Mouse (Mus musculus) right cerebral cortex, postnatal 10 days (tissue): Measurements from ENCODE around the gene Cntnap2.

Experiments used
- DNase-seq, 2 experiments: peaks; one replicate each; pipeline ENCODE4 v3.0.0; 2021; ENCODE audit warnings: low spot score in 2 of 2

The Cntnap2 gene

DNA sequence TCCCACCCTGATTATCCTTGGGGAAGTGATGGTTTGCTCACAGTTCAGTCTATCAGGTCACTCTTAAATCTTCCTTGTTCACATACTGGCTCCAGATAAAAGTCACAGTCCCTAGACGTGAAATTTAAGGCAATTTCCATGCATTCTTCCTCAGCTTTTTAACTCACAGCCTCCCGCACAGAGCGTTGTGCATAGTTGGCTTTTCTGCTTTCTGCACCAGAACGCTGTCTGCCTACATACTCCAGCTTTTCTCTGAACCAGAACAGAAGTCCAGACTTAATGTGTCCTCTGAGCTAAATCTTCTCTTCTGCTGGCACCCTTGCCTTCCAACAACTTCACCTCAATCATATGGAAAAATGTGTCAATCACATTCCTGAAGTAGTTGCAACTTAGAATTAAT is 1616.5 kb downstream of the Cntnap2 start:
- peak; percentile 21 to 42 for DNase-seq

DNA sequence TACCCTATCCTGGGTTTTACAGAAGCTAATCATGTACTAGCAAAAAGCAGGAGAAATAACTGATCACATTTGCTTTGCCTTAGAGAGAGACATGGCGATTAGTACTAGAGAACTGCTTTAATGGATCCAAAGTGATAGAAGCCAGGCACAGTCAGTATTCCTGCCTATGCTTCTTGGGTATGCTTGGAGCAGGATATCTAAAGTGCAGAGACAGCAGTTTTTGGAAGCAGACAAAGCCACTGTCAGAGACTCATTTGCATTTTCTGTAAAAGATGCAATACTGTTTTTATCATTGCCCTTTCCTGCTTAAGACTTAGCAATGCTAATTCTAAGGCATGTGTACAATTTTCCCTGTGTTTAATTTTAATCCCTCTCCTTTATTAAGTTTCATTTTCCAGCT is 1637.0 kb downstream of the Cntnap2 start:
- no peak for DNase-seq

DNA sequence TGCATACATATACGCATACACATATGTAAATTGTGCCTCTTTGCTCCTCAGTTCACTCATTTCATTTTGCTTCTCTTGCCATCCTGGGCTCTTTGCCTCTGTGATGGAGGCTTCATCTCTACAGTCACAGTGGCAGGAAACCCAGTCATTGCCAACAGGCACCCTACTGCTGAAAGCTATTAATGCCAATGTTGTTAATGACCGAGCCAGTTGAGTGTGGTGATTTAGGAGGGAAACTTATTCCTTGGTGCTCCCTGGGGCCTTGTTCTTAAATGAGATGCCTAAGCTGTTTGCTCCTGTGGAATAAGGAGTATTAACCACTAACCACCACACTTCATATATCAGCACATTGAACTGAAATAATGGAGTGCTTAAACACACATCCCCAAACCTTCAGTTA is 1640.2 kb downstream of the Cntnap2 start:
- DNase-seq, result no peak

DNA sequence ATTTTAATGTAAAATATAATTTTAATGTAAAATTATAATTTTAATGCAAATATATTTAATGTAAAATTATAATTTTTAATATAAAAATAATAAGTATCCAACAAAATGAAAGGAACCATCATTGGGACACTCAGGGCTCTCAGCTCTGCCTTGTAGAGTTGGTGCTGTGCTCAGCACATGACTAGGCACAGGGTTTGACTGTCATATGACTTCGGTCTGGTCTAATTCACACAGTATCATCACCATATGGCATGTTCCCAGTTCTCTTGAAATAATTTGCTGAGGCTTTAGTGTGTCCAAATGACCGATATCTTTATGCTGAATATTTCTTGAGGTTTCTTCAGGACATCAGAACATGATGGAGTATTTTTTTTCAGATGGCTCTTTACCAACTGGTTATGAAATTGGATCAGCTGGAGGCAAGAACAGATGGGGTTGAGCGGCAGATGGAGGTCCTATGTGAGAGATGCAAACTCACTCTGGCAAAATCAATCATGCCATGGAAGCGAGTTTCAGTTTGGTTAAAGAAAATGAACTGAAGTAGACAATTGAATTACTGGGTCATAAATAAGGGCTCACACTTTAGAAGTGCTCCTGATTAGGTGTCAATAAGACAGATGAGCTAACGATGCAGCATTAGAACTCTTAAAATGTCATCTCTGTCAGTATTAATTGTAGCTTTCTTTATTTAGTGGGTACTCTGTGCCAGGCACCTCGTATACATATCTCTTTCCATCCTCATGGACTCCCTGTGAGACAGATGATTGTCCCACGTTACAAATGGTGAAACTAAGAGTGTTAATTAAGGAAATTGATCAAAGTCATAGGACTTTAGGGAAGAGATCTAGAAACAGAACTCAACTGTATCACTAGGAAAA is 1645.4 kb downstream of the Cntnap2 start:
- DNase-seq, result peak; percentile 57 to 77

DNA sequence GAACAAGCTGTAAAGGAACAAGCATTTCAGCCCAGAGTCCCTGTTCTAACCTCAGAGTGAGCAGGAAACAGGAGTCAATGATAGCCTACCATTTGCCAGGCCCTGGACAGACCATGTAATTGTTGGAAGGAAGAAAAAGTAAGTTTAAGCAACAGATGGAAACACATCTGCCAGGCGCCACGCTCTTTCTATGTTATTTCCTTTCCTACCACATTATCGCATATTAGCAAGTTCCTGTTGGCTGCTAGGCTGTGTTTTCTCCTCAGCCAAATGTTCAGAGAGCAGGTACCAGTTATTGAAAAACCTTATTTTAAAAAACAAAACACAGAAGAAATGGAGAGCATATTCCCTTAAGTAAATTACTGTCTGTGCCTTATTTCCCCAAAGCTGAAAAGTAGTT is 1646.8 kb downstream of the Cntnap2 start:
- DNase-seq, result peak; percentile 32 to 35

DNA sequence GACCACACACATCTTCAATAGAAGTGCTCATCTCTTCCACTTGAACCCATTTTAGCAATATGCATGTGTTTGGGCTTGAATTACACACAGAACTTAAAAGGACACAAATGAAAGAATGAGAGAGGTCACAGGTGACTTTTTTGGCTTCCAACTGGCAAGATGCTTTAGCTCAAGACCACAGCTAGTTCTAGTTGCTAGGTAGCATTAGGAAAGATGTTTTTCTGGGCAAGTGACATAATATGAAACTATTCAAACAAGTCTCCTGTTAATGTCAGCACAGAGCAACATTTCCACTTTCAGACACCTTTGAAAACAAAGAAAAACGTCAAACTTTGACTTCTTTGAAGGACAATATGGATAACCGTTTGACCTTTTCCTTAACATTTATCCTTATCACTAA is 1657.4 kb downstream of the Cntnap2 start:
- DNase-seq, result no peak

DNA sequence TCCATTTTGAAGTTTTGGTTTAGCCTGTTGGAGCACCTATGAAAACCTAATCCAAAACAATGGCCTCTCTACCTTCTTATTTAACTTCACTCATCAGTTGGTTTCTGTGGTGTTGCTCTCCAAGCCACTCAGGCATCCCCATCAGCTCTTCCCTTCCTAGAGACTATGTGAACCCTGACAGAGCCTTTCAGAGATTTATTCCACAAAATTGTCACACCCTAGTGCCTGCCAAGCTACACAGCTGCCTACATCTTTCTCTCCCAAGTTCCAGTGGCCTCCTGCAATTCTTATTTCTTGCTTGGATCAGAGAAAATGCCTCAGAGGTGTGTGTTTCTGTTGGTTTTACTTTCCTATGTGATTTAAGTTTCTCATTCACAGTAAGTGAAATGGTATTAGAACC is 1674.6 kb downstream of the Cntnap2 start:
- DNase-seq, result no peak

DNA sequence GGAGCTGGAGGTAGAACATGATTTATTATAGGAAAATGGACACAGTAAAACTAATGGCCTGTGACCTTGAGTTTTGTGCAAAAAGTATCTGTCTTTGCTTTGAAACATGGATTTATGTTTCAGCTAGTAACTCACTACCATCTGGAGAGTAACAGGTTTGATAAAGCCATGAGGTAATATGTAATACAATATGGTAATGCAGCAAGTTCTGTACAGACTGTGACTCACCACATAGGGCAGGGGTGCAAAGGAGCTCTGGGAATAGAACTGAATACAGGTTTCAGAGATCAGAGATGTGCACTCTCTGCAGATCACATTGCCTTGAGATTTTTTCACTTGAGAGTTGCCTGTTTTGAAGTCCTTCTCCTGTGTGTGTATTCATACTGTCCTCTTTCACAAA is 1689.3 kb downstream of the Cntnap2 start:
- DNase-seq, result no peak

DNA sequence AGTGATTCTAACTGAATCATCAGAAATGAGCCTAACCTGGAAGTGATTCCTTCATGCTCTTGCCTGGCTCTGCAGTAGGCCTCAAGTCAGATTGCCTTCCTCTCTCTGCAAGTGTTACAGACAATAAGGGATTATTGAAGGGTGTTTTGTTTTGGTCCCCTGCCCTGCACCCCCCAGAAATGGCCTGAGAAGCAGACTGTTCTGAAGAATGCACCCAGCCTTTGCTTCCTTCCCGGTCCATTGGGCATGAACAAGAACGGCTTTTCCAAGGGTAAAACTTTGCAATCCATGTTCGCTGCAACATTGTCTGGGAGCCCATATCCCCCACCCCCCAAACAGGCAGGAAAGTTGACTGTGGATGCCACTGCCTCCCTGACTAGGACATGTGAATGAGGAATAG is 1704.3 kb downstream of the Cntnap2 start:
- DNase-seq, result no peak

DNA sequence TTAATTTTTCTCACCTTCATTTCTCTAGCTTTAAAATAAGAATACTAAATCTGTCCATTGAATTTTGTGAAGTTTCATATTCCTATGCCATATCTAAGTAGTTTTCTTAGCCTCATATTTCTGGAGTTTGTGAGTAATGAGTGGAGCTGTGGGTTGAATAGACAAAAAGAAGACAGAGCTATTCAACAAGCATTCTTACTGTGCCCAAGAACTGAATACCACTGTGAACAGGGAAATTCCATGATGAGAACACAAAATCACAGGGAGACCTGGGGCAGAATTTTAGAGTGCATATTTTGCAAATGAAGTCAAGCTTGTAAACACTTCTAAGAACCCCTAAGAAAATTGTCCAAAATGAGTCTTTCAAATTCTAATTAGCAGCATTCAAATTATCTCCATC is 1715.4 kb downstream of the Cntnap2 start:
- DNase-seq, result no peak

DNA sequence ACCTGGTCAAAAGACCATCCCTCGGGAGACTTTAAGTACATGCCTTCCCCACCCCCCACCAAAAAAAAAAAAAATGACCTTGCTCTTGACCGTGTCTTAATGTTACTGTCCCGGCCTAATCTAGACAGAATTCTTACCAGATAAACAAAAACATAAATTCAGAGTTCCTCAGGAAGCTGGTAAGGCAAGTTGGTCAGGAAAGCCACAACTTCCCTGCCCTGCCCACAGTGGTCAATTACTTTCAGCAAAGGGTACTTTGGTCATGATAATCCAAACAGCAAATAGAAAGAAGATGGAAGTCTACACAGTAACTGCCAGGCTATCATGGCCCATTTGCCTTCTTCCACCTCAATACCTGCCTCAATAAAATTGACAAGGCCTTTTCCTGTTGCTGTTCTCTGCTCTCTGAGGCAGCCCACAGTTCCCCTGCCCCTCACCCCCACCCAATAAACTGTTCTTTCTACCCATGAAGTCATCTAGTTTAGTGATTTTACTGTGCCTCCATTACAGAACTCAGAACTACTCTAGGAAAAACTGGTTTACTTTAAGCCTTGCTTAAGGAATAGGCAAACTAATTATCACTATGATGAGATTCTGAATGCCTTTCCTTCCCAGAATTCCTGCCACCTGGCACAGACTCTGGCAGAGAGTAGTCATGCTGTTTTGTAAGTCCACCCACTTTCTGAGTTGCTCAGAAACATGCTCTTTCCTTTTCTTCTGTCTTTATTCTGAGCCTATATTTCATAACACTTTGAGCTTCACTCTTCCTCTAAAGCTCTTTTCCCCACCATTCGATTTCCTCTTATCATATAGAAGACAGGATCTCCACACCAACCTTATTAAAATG is 1743.3 kb downstream of the Cntnap2 start:
- DNase-seq, result peak; percentile 29 to 32

DNA sequence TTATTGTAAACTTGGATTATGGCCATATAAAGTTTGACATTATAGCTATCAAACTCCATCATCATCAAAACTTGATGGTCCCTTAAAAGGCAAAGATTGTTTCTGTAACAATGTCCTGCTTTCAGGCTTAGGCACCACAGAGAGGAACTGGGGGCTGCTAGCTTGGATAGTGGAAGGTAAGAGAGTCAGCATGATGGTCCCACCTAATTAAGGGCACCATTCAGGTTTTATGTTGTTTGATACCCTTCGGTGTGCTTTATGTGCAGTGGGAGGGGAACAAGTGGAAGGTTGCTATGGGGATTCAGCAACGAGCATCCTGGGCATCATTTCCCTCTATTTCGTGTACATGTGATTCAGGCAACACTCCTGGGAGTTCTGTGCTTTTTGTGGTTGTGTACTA is 1797.5 kb downstream of the Cntnap2 start:
- DNase-seq, result no peak

DNA sequence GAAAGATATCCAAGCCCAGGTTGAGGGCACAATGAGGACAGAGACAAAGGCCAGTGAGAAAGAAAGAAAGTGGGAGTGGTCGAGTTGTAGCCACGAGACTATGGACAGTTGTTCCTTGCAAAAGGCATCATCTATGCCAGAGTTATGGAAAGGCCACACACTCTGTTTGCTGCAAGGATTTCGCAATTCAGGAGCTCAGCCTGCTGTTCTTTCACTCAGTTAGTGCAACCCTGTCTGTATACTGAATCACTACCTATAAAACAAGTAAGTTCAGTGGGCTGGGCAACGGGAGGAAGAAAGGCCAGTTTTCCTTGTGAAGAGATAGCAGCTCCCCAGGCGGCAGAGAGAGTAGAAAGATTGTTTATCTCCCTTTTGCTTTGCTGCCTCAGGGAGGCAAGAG is 1801.9 kb downstream of the Cntnap2 start:
- no peak for DNase-seq

DNA sequence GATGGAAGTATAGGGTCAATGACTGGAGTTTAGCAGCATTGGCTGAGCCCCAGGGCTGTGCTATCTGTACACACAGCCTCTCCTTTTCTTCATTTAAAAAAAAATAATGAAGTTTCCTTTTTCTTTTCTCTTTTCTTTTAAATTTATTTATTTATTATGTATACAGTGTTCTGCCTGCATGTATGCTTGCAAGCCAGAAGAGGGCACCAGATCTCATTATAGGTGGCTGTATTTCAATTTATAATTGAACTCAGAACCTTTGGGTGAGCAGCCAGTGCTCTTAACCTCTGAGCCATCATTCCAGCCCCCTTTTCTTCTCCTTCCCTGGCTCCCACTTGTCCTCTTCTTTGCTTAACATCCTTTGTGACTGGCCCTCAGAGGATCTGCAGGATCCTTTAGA is 1807.2 kb downstream of the Cntnap2 start:
- DNase-seq, result no peak

DNA sequence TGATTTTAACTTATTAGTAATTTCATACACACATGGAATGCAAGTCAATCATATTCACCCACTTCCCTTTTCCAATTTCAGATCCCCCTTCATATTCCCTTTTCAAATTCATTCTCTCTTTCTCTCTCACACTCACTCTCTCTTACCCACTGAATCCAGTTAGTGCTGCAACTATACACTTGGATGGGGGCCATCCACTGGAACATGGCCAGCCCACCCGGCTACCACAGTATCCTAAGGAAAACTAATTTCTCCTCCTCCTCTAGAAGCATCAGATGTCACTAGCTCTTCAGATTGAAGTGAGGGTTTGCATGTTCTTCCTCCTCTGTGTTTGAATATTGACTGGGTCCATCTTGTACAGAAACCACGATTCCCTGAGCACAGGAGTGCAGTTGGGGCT is 1827.1 kb downstream of the Cntnap2 start:
- no peak for DNase-seq

DNA sequence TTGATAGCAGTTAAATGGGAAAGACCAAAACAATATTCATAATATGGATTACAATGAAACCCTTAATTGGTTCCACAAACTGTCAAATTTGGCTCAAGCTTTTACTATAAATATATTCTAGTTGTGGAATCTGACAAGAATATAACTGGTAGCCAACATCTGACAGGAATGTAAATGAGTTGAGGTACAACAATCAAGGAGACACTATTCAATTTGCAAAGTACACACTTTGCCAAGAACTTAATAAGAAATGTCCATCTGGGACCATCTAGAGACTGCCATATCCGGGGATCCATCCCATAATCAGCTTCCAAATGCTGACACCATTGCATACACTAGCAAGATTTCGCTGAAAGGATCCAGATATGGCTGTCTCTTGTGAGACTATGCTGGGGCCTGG is 1850.0 kb downstream of the Cntnap2 start:
- no peak for DNase-seq

DNA sequence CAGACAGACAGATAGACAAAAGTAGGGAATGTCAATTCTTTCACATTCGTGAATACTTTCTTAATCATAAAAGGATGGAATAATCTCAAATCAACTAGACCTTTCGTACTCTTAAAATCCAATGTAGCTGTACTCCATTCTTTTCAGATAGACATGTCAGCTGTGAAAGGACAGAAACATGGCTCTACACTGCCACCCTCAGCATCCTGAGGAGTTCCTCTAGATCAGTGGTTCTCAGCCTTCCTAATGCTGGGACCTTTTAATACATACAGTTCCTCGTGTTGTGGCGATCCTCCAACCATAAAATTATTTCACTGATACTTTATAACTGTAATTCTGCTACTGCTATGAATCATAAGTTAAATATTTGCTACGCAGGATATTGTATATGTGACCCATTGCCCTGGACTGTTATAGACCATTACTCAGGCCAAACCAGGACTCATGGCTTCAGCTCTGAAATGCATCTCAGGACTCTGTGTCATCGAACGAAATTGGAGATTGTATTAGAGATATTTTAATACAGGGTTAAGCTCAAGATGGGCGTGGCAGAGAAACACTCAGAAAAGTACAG is 1859.6 kb downstream of the Cntnap2 start:
- DNase-seq, result peak in 1 of 2 experiments; percentile 38

DNA sequence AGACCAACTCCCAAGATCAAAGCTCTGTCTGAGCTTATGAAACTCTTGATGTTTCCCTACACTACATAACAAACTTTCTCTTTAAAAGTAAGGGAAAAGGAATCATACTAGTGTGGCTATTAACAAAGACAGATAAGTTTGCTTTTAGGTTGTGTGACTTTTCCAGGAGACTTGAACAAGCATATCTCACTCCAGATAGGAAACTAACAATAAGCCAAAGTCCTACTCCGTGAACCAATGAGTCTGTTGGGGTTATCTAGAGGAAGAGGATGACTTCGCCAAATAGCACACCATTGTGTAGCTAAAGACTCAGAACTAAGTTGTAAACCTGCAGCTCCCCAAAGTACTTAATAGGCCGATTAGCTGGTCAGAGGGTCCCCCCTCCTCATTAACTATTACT is 1860.8 kb downstream of the Cntnap2 start:
- no peak for DNase-seq

DNA sequence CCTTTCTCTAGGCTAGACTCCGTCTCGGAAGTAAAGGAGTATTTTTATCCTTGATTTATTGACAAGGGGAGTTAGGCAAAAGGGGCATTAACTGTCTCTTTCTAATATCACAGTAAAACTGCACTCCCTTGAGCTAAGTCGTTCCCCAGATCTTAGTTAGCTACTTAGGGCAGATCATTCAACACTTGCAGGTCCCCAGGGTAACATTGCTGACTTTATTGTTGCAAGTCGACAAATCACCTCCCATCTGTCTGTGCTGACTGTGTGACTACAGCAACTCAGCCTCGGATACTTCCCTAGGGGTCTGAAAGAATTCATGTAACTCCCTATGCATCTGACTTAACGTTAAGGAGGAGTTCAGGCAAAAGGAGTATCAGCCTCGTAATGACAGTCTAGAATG is 1865.6 kb downstream of the Cntnap2 start:
- DNase-seq, result no peak

DNA sequence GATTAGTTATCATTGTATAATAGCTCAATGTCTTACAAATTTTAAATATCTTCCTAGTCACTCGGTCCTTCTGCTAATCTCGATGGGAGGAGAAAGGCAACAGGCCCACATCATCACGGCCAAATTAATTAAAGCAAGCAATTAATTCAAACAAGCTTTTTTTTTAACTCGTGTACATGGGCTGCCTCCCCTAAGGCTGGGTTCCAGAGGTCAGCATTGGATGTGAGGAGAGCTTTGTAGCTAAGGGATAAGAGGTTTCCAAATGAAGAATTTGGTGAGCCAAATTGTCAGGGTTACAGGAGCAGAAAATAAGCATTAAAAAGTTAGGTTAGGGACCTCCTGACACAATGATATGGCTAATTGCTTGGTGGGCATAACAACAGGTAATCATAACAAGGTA is 1886.5 kb downstream of the Cntnap2 start:
- DNase-seq, result no peak

DNA sequence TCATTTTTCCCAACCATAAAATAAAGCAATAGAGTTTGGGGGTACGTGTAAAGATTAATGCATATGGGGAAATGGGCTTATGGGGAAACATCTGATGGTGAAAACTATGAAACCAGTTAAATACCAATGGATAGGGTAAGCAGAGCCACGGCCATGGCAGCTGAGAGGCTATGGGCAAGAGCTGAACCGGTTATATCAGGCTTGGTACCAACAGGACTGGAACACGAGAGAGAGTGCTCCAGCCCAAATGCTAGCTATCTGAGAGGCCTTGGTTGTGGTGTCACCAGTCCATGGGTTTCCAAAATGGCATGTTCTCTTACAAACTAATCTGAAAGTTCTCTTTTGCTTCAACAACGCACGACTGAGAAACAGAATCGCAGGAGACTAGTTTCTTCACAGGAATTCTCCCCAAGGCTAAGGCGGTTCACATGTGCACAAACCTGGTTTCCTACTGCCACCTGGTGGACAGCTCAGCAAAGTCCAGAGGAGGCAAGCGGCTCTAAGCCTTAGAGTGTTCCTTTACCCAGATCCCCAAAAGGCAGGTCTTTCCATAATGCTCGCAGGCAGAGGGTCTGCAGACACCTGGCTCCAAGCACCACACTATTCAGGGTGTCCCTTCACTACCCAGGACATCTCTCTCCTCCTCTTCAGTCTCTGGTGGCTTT is 1902.0 kb downstream of the Cntnap2 start:
- DNase-seq, result peak; percentile 82 to 91

DNA sequence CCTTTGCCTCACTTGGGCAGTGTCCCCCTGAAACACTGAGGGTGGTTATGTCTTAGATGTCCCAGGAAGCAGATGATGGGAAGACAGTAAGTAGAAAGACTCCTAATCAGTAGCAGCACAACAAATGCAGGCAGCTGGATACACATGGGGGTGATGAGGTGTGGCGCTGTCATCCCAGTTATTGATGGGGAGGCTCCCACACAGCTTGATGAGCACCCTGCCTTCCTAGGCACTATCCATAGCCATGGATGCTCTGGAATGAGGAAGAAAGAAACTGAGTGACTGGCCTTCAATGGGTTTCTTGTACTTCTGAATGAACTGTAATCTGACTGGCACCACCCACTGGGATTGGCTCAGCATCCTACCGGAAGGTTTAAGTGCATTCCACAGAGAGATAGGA is 1904.1 kb downstream of the Cntnap2 start:
- no peak for DNase-seq
